11 mouse cellular contexts compared by ENCODE assay signal in genomic region chr10:29144612-29145405, GRCm38 (mm10). TPM values are rescaled to one million over a fixed set of nuclear protein-coding genes. Genes with fewer than 3 reads are reported as not detected.
A peak's percentile ranks its signal among the peaks of the same experiment; 100 is the strongest.
DNase-seq lines count a peak whose midpoint lies in the region; ATAC-seq lines count a peak whose summit lies in the region.
"Had no signal": no experiment of that assay in that cellular context is flagged by ENCODE, and none has a peak within 500 bp of the region (broad histone marks: within the 10 kb centered on the region; RNA-seq: fewer than 3 reads in every experiment).

No protein-coding gene starts in this region.

- H3K36me3 ChIP-seq in forebrain, embryonic 16.5 days (ENCODE audit: control insufficient read depth, insufficient read depth) = 0 out of 2 replicates have a peak, but pooled peaks cover 5% of the 10 kb centered on the region
- H3K36me3 ChIP-seq in midbrain, embryonic 14.5 days (ENCODE audit: control insufficient read depth, insufficient read depth, low read length) = peaks cover 2% of the 10 kb centered on the region; the same call in 1 of the 2 replicates
- H3K36me3 ChIP-seq in kidney, embryonic 16.5 days (ENCODE audit: insufficient read depth, low read length) = no peaks in the 10 kb centered on the region

- H3K9ac ChIP-seq in forebrain, embryonic 16.5 days (replicated peaks; ENCODE audit: low read depth, low read length) = peak overlapping the region; percentile 84
- peak overlapping the region; percentile 93 for H3K9ac ChIP-seq in midbrain, embryonic 14.5 days (replicated peaks; ENCODE audit: low read length)
- H3K9ac ChIP-seq in kidney, embryonic 16.5 days (replicated peaks; ENCODE audit: low read length) = no peak overlapping the region

- DNase-seq in embryo, embryonic 10 days (ENCODE audit: low spot score) = peak; percentile 5
- no peak for DNase-seq in embryo, embryonic 10.5 days (ENCODE audit: low spot score)
- DNase-seq in ZHBTc4 (ENCODE audit: low read depth, low spot score) = peak; percentile 3
- peak; percentile 60 for DNase-seq in midbrain, embryonic 14.5 days
- DNase-seq in gastrocnemius, postnatal 25 days = no peak
- no peak for DNase-seq in adrenal gland, postnatal 10 days
- DNase-seq: heart, postnatal 36 days had no signal

- H3K4me1 ChIP-seq in forebrain, embryonic 16.5 days (replicated peaks; ENCODE audit: control insufficient read depth, insufficient read depth, low read length) = peaks cover 28% of the 10 kb centered on the region
- peaks cover 25% of the 10 kb centered on the region for H3K4me1 ChIP-seq in midbrain, embryonic 14.5 days (ENCODE audit: control insufficient read depth, insufficient read depth, low read length)
- peaks cover 16% of the 10 kb centered on the region for H3K4me1 ChIP-seq in kidney, embryonic 16.5 days (ENCODE audit: insufficient read depth, low read length)

- H3K4me2 ChIP-seq in forebrain, embryonic 16.5 days (ENCODE audit: low read length) = peak overlapping the region; percentile 96
- H3K4me2 ChIP-seq in midbrain, embryonic 14.5 days (ENCODE audit: low read length) = peak overlapping the region; percentile 82
- no peak overlapping the region for H3K4me2 ChIP-seq in kidney, embryonic 16.5 days (replicated peaks; ENCODE audit: low read depth, low read length)

- no peak for ATAC-seq in forebrain, embryonic 16.5 days
- ATAC-seq in midbrain, embryonic 14.5 days (ENCODE audit: low FRiP score, low TSS enrichment) = no peak
- no peak for ATAC-seq in kidney, embryonic 16.5 days (ENCODE audit: low FRiP score, low TSS enrichment)
- ATAC-seq: lung, postnatal 0 days had no signal

- H3K27me3 ChIP-seq in forebrain, embryonic 16.5 days (replicated peaks; ENCODE audit: control insufficient read depth, insufficient read depth, low read length) = no peaks in the 10 kb centered on the region
- no peaks in the 10 kb centered on the region for H3K27me3 ChIP-seq in midbrain, embryonic 14.5 days (ENCODE audit: control insufficient read depth, insufficient read depth, low read length)
- peaks cover 60% of the 10 kb centered on the region for H3K27me3 ChIP-seq in kidney, embryonic 16.5 days (ENCODE audit: insufficient read depth, low read length)

- H3K9me3 ChIP-seq in forebrain, embryonic 16.5 days (ENCODE audit: control insufficient read depth, low read length) = no peaks in the 10 kb centered on the region
- H3K9me3 ChIP-seq in midbrain, embryonic 14.5 days (ENCODE audit: control insufficient read depth, low read length) = no peaks in the 10 kb centered on the region
- no peaks in the 10 kb centered on the region for H3K9me3 ChIP-seq in kidney, embryonic 16.5 days (ENCODE audit: low read length)

- H3K27ac ChIP-seq in forebrain, embryonic 16.5 days (ENCODE audit: low read length) = peak overlapping the region; percentile 99
- peak overlapping the region; percentile 99 for H3K27ac ChIP-seq in midbrain, embryonic 14.5 days (replicated peaks; ENCODE audit: low read depth, low read length)
- H3K27ac ChIP-seq in kidney, embryonic 16.5 days (ENCODE audit: low read length) = no peak overlapping the region

- H3K4me3 ChIP-seq in forebrain, embryonic 16.5 days (replicated peaks; ENCODE audit: low read length) = peak overlapping the region; percentile 88
- H3K4me3 ChIP-seq in midbrain, embryonic 14.5 days (replicated peaks; ENCODE audit: low read depth, low read length) = peak overlapping the region; percentile 86
- H3K4me3 ChIP-seq in kidney, embryonic 16.5 days (ENCODE audit: low read length) = no peak overlapping the region

- 9% methylated on average over 12 of the region's 12 CpGs for WGBS in forebrain, embryonic 16.5 days
- 11% methylated on average over 12 of the region's 12 CpGs for WGBS in midbrain, embryonic 14.5 days
- WGBS in kidney, embryonic 16.5 days = 23% methylated on average over 9 of the region's 12 CpGs

RNA-seq across cellular contexts. Expression of gene Soga3, which starts 1.2 kb away (rescaled TPM):
- polyA plus RNA-seq in forebrain, embryonic 16.5 days (2015; fragmentation: Nextera tagmentation; extraction: Ambion mirVana) = 101 and 106 TPM in 2 replicates
- polyA plus RNA-seq in midbrain, embryonic 14.5 days (2014; fragmentation: Nextera tagmentation; extraction: Ambion mirVana) = 90.7 and 94.5 TPM in 2 replicates
- total RNA-seq in gastrocnemius, postnatal 25 days (2021) = under 1 TPM in 1 of 2 experiments, not detected in 1; 0.29 TPM
- 0.35 and 1.2 TPM in 2 replicates for polyA plus RNA-seq in kidney, embryonic 16.5 days (2015; fragmentation: Nextera tagmentation; extraction: Ambion mirVana)
- total RNA-seq in adrenal gland, postnatal 10 days (2021) = 10 to 100 TPM in 1 of 2 experiments, 1 to 10 TPM in 1; 6.4 to 10.4 TPM
- total RNA-seq: heart, postnatal 36 days; neutrophil, adult 5-6 weeks had no signal

RNA-seq across cellular contexts. Expression of gene Gm49353, which starts 53.9 kb away (rescaled TPM):
- polyA plus RNA-seq in forebrain, embryonic 16.5 days (2015; fragmentation: Nextera tagmentation; extraction: Ambion mirVana) = 16.3 and 18.5 TPM in 2 replicates
- polyA plus RNA-seq in midbrain, embryonic 14.5 days (2014; fragmentation: Nextera tagmentation; extraction: Ambion mirVana) = 12.0 and 14.2 TPM in 2 replicates
- total RNA-seq in gastrocnemius, postnatal 25 days (2021) = under 1 TPM in 1 of 2 experiments, not detected in 1; 0.75 TPM
- polyA plus RNA-seq in kidney, embryonic 16.5 days (2015; fragmentation: Nextera tagmentation; extraction: Ambion mirVana) = not detected in 2 replicates
- total RNA-seq in adrenal gland, postnatal 10 days (2021) = 1 to 10 TPM in 1 of 2 experiments, not detected in 1; 2.1 TPM
- total RNA-seq: heart, postnatal 36 days; neutrophil, adult 5-6 weeks had no signal
- polyA plus RNA-seq: lung, postnatal 0 days had no signal

Comparison
In these comparisons a context has a peak if more than half of its experiments do, and no peak if none do; other contexts are left out.
1. DNase-seq: peak in embryo, embryonic 10 days (single experiment), ZHBTc4 (single experiment) and midbrain, embryonic 14.5 days (single experiment); none in embryo, embryonic 10.5 days (single experiment), gastrocnemius, postnatal 25 days (single experiment) and adrenal gland, postnatal 10 days (single experiment).
2. RNA of gene Soga3, which starts 1.2 kb away (polyA plus RNA-seq): 101 to 106 TPM in forebrain, embryonic 16.5 days and 90.7 to 94.5 TPM in midbrain, embryonic 14.5 days; 0.35 to 1.2 TPM in kidney, embryonic 16.5 days; every median in the first group is over 10 times any median in the second.
3. RNA of gene Gm49353, which starts 53.9 kb away (polyA plus RNA-seq): 16.3 to 18.5 TPM in forebrain, embryonic 16.5 days and 12.0 to 14.2 TPM in midbrain, embryonic 14.5 days; not detected in kidney, embryonic 16.5 days; every median in the first group is over 10 times any median in the second.